Mouse (Mus musculus) liver, embryonic 12.5 days (tissue): ENCODE results near the gene Nr2f1. TPM values are rescaled to one million over a fixed set of nuclear protein-coding genes. Genes with fewer than 3 reads are reported as not detected.

Source experiments
- ATAC-seq: fragments of 200-750 bp; cut with Nextera tagmentation; 2 replicates; pipeline ENCODE4 v1.8.0; 2017; ENCODE audit warnings: moderate number of reproducible peaks, mild to moderate bottlenecking, moderate library complexity
- H3K27ac ChIP-seq: fragments of 300-500 bp; sonication (generic); 2 replicates; pipeline ENCODE4 v1.5.1; 2016; ENCODE audit warnings: mild to moderate bottlenecking
- H3K27me3 ChIP-seq: fragments of 300-500 bp; sonication (generic); replicated peaks from 2 replicates; pipeline ENCODE4 v1.6.1; 2016; ENCODE audit warnings: mild to moderate bottlenecking, moderate library complexity
- H3K36me3 ChIP-seq: fragments of 300-500 bp; sonication (generic); 2 replicates; pipeline ENCODE4 v1.6.1; 2016; ENCODE audit warnings: mild to moderate bottlenecking, moderate library complexity
- H3K4me1 ChIP-seq: fragments of 300-500 bp; sonication (generic); 2 replicates; pipeline ENCODE4 v1.6.1; 2016
- H3K4me2 ChIP-seq: fragments of 300-500 bp; sonication (generic); 2 replicates; pipeline ENCODE4 v1.6.1; 2016; ENCODE audit warnings: mild to moderate bottlenecking, moderate library complexity
- H3K4me3 ChIP-seq: fragments of 300-500 bp; sonication (generic); 2 replicates; pipeline ENCODE4 v1.5.1; 2016; ENCODE audit warnings: mild to moderate bottlenecking, moderate library complexity
- H3K9ac ChIP-seq: fragments of 300-500 bp; sonication (generic); 2 replicates; pipeline ENCODE4 v1.6.1; 2016; ENCODE audit warnings: mild to moderate bottlenecking, moderate library complexity
- H3K9me3 ChIP-seq: fragments of 300-500 bp; sonication (generic); replicated peaks from 2 replicates; pipeline ENCODE4 v1.6.1; 2016; ENCODE audit warnings: mild to moderate bottlenecking, moderate library complexity
- WGBS: fragments of 180-500 bp; shearing (Covaris S2); methylation state at CpG from one replicate; pipeline ENCODE4 v1.1.7; 2016; ENCODE audit not compliant: insufficient replicate concordance; 5-methylcytosine and 5-hydroxymethylcytosine counted together
- polyA plus RNA-seq: library from polyadenylated mRNA; unstranded; fragments of >200 nt; fragmentation: Nextera tagmentation; extraction: Ambion mirVana; gene quantifications from 2 replicates; pipeline ENCODE4 v1.2.1, GENCODE M21; 2016

Nr2f1 gene
- polyA plus RNA-seq, 1 experiment from 2014 or later: 1.5 TPM

GRCm38 (mm10) chr13:78207796-78208645, 8.5 kb upstream of the Nr2f1 start:
- Histone ChIP-seq H3K4me3 (no peak overlapping the region), H3K9me3 (no peaks in the 10 kb centered on the region), H3K36me3 (no peaks in the 10 kb centered on the region), H3K4me1 (no peaks in the 10 kb centered on the region), H3K27ac (no peak overlapping the region), H3K9ac (no peak overlapping the region), H3K27me3 (peaks cover 90% of the 10 kb centered on the region), H3K4me2 (no peak overlapping the region)
- WGBS: 7% methylated on average over 12 of the region's 12 CpGs
- ATAC-seq: no peak

GRCm38 (mm10) chr13:78206891-78207430, 7.4 kb upstream of the Nr2f1 start:
- H3K9ac ChIP-seq: no peak overlapping the region
- no peak overlapping the region for H3K27ac ChIP-seq
- H3K27me3 ChIP-seq: peaks cover 90% of the 10 kb centered on the region
- no peaks in the 10 kb centered on the region for H3K36me3 ChIP-seq
- no peak for ATAC-seq
- H3K4me2 ChIP-seq: no peak overlapping the region
- no peak overlapping the region for H3K4me3 ChIP-seq
- 29% methylated on average over 7 of the region's 7 CpGs for WGBS
- no peaks in the 10 kb centered on the region for H3K4me1 ChIP-seq
- H3K9me3 ChIP-seq: no peaks in the 10 kb centered on the region

GRCm38 (mm10) chr13:78205426-78205825, 5.9 kb upstream of the Nr2f1 start:
- Histone ChIP-seq H3K27ac (no peak overlapping the region), H3K9ac (no peak overlapping the region), H3K9me3 (no peaks in the 10 kb centered on the region), H3K27me3 (peaks cover 88% of the 10 kb centered on the region), H3K4me3 (no peak overlapping the region), H3K4me2 (no peak overlapping the region), H3K4me1 (no peaks in the 10 kb centered on the region), H3K36me3 (no peaks in the 10 kb centered on the region)
- ATAC-seq: no peak

- Histone ChIP-seq H3K27ac (peak overlapping the region; percentile 54), H3K9ac (peak overlapping the region; percentile 45), H3K4me1 (peaks cover 7% of the 10 kb centered on the region), H3K27me3 (peaks cover 88% of the 10 kb centered on the region), H3K4me3 (peak overlapping the region; percentile 42), H3K9me3 (no peaks in the 10 kb centered on the region), H3K36me3 (no peaks in the 10 kb centered on the region), H3K4me2 (peak overlapping the region; percentile 56)
- ATAC-seq: 0 out of 2 replicates have a peak, but pooled peaks have one; percentile 18
- 3% methylated on average over 37 of the region's 37 CpGs for WGBS
Measured at GRCm38 (mm10) chr13:78203348-78204061, 3.9 kb upstream of the Nr2f1 start.

- Histone ChIP-seq H3K27me3 (peaks cover 88% of the 10 kb centered on the region), H3K4me3 (peak overlapping the region; percentile 42), H3K4me1 (peaks cover 10% of the 10 kb centered on the region), H3K4me2 (peak overlapping the region; percentile 56), H3K36me3 (no peaks in the 10 kb centered on the region), H3K27ac (peak overlapping the region; percentile 54), H3K9me3 (no peaks in the 10 kb centered on the region), H3K9ac (peak overlapping the region; percentile 45)
- WGBS: 3% methylated on average over 47 of the region's 47 CpGs
- 0 out of 2 replicates have a peak, but pooled peaks have one; percentile 13 for ATAC-seq
Measured at GRCm38 (mm10) chr13:78202574-78203347, 3.2 kb upstream of the Nr2f1 start.

- Histone ChIP-seq H3K4me2 (peak overlapping the region; percentile 56), H3K9ac (no peak overlapping the region), H3K36me3 (no peaks in the 10 kb centered on the region), H3K4me3 (peak overlapping the region; percentile 42; the same call in 1 of the 2 replicates), H3K4me1 (peaks cover 10% of the 10 kb centered on the region), H3K27me3 (peaks cover 90% of the 10 kb centered on the region), H3K27ac (no peak overlapping the region), H3K9me3 (no peaks in the 10 kb centered on the region)
- no peak for ATAC-seq
- WGBS: 4% methylated on average over 22 of the region's 22 CpGs
Measured at GRCm38 (mm10) chr13:78201871-78202565, 2.5 kb upstream of the Nr2f1 start.

- Histone ChIP-seq H3K27ac (no peak overlapping the region), H3K9ac (no peak overlapping the region), H3K4me2 (peak overlapping the region; percentile 56), H3K4me1 (peaks cover 10% of the 10 kb centered on the region), H3K9me3 (no peaks in the 10 kb centered on the region), H3K4me3 (peak overlapping the region; percentile 29), H3K27me3 (peaks cover 91% of the 10 kb centered on the region), H3K36me3 (no peaks in the 10 kb centered on the region)
- WGBS: 3% methylated on average over 28 of the region's 30 CpGs
- peak; percentile 45 for ATAC-seq
Measured at GRCm38 (mm10) chr13:78200991-78201870, 1.7 kb upstream of the Nr2f1 start.

- H3K9ac ChIP-seq: no peak overlapping the region
- H3K4me1 ChIP-seq: peaks cover 10% of the 10 kb centered on the region
- ATAC-seq: peak; percentile 42; the same call in 1 of the 2 replicates
- H3K27me3 ChIP-seq: peaks cover 95% of the 10 kb centered on the region
- H3K9me3 ChIP-seq: no peaks in the 10 kb centered on the region
- WGBS: 0% methylated on average over 8 of the region's 9 CpGs
- H3K4me2 ChIP-seq: peak overlapping the region; percentile 40
- peak overlapping the region; percentile 11; the same call in 1 of the 2 replicates for H3K4me3 ChIP-seq
- H3K27ac ChIP-seq: no peak overlapping the region
- no peaks in the 10 kb centered on the region for H3K36me3 ChIP-seq
Measured at GRCm38 (mm10) chr13:78200407-78200806, 850 bp upstream of the Nr2f1 start.

- WGBS: 2% methylated on average over 56 of the region's 92 CpGs
- Histone ChIP-seq H3K4me3 (peak overlapping the region; percentile 59), H3K27ac (peak overlapping the region; percentile 78), H3K4me1 (peaks cover 10% of the 10 kb centered on the region), H3K36me3 (no peaks in the 10 kb centered on the region), H3K4me2 (peak overlapping the region; percentile 71), H3K27me3 (peaks cover 96% of the 10 kb centered on the region), H3K9ac (peak overlapping the region; percentile 64), H3K9me3 (no peaks in the 10 kb centered on the region)
- no peak for ATAC-seq
Measured at GRCm38 (mm10) chr13:78198871-78199641, 501 bp downstream of the Nr2f1 start.

GRCm38 (mm10) chr13:78198391-78198870, 1.1 kb downstream of the Nr2f1 start:
- Histone ChIP-seq H3K36me3 (no peaks in the 10 kb centered on the region), H3K4me3 (peak overlapping the region; percentile 59), H3K9ac (peak overlapping the region; percentile 64), H3K4me1 (peaks cover 10% of the 10 kb centered on the region), H3K9me3 (no peaks in the 10 kb centered on the region), H3K27me3 (peaks cover 96% of the 10 kb centered on the region), H3K27ac (peak overlapping the region; percentile 78), H3K4me2 (peak overlapping the region; percentile 71)
- ATAC-seq: no peak
- WGBS: under 1% methylated on average over 35 of the region's 63 CpGs
